Mouse (Mus musculus) CH12.LX (cell line): ENCODE measurements around the gene Gen1. TPM values are rescaled to one million over a fixed set of nuclear protein-coding genes. Genes with fewer than 3 reads are reported as not detected.

ENCODE experiments used
- DNase-seq: peaks from one replicate; pipeline ENCODE4 v3.0.0-alpha.2; 2013; ENCODE audit errors: extremely low read depth
- H3K27ac ChIP-seq: 2 replicates; pipeline ENCODE4 v1.5.1; 2012; ENCODE audit warnings: low read depth, mild to moderate bottlenecking, control low read depth, moderate library complexity; ENCODE audit not compliant: insufficient read depth
- H3K27me3 ChIP-seq: replicated peaks from 2 replicates; pipeline ENCODE3; 2012; ENCODE audit warnings: inconsistent platforms
- H3K36me3 ChIP-seq, 2 experiments: replicated peaks in 1 of 2; 2 replicates each; pipeline versions ENCODE3 to v1.6.1; 2012; ENCODE audit warnings: inconsistent platforms in 1 of 2, low read length in 1 of 2, mild to moderate bottlenecking in 1 of 2, mixed read lengths in 1 of 2, moderate library complexity in 1 of 2; ENCODE audit not compliant: control insufficient read depth in 1 of 2, insufficient read depth in 1 of 2
- H3K4me1 ChIP-seq, 2 experiments: 2 replicates each; pipeline ENCODE4 v1.6.1; 2012; ENCODE audit warnings: inconsistent platforms in 1 of 2, moderate library complexity in 1 of 2; ENCODE audit not compliant: insufficient read depth in 2 of 2, control insufficient read depth in 1 of 2
- H3K4me2 ChIP-seq: 2 replicates; pipeline ENCODE4 v1.6.1; 2012; ENCODE audit warnings: low read depth, mild to moderate bottlenecking, control low read depth; ENCODE audit not compliant: poor library complexity, insufficient read depth, severe bottlenecking
- H3K4me3 ChIP-seq, 3 experiments: fragments of 150-350 bp in 1 of 3; sonication (generic) in 1 of 3; replicated peaks in 1 of 3; 2 replicates each; pipeline versions ENCODE3 to v1.5.1; 2011 to 2012; ENCODE audit warnings: low read depth in 2 of 3, low read length in 2 of 3, mild to moderate bottlenecking in 2 of 3, moderate library complexity in 2 of 3, control low read depth in 1 of 3, improper control_type of control experiment in 1 of 3, inconsistent platforms in 1 of 3, mixed read lengths in 1 of 3; ENCODE audit not compliant: poor library complexity in 1 of 3
- H3K79me2 ChIP-seq: replicated peaks from 2 replicates; pipeline ENCODE4 v1.6.1; 2012; ENCODE audit warnings: mild to moderate bottlenecking, moderate library complexity; ENCODE audit not compliant: control insufficient read depth, poor library complexity, insufficient read depth, severe bottlenecking; ENCODE audit errors: extremely low read depth
- H3K9ac ChIP-seq: 2 replicates; pipeline ENCODE4 v1.6.1; 2012; ENCODE audit warnings: low read depth, mild to moderate bottlenecking, control low read depth, moderate library complexity; ENCODE audit not compliant: insufficient read depth
- H3K9me3 ChIP-seq: replicated peaks from 2 replicates; pipeline ENCODE3; 2012; ENCODE audit warnings: low read length, inconsistent platforms, mixed read lengths
- BHLHE40 ChIP-seq: IDR thresholded peaks from 2 replicates; pipeline ENCODE4 v1.6.1; 2011; ENCODE audit warnings: mild to moderate bottlenecking, low read depth, low read length, improper control_type of control experiment
- CHD1 ChIP-seq: IDR thresholded peaks from 2 replicates; pipeline ENCODE4 v1.6.1; 2012; ENCODE audit warnings: low read depth, low read length, improper control_type of control experiment, inconsistent platforms
- CHD2 ChIP-seq: IDR thresholded peaks from 2 replicates; pipeline ENCODE4 v1.6.1; 2011; ENCODE audit warnings: low read length, improper control_type of control experiment
- CTCF ChIP-seq, 2 experiments: IDR thresholded peaks in 1 of 2; conservative IDR thresholded peaks in 1 of 2; 2 replicates each; pipeline ENCODE4 v1.5.1; 2011 to 2012; ENCODE audit warnings: low read depth in 2 of 2, low read length in 2 of 2, improper control_type of control experiment in 1 of 2, inconsistent platforms in 1 of 2, mild to moderate bottlenecking in 1 of 2, moderate library complexity in 1 of 2
- E2F4 ChIP-seq: IDR thresholded peaks from 2 replicates; pipeline ENCODE4 v1.6.1; 2011; ENCODE audit warnings: low read depth, low read length, improper control_type of control experiment; ENCODE audit not compliant: insufficient replicate concordance
- ELF1 ChIP-seq: IDR thresholded peaks from 2 replicates; pipeline ENCODE4 v1.6.1; 2014; ENCODE audit warnings: low read depth, mild to moderate bottlenecking, inconsistent platforms, low read length, improper control_type of control experiment
- EP300 ChIP-seq: IDR thresholded peaks from 2 replicates; pipeline ENCODE4 v1.6.1; 2011; ENCODE audit warnings: low read length, improper control_type of control experiment
- ETS1 ChIP-seq: conservative IDR thresholded peaks from 2 replicates; pipeline ENCODE4 v1.6.1; 2012; ENCODE audit warnings: low read depth, mild to moderate bottlenecking, inconsistent platforms, low read length, improper control_type of control experiment, moderate library complexity
- HCFC1 ChIP-seq: IDR thresholded peaks from 2 replicates; pipeline ENCODE4 v1.6.1; 2012; ENCODE audit warnings: low read depth, mild to moderate bottlenecking, inconsistent platforms, low read length, improper control_type of control experiment
- MAFK ChIP-seq: IDR thresholded peaks from 2 replicates; pipeline ENCODE4 v1.6.1; 2011; ENCODE audit warnings: low read length, improper control_type of control experiment; ENCODE audit not compliant: insufficient replicate concordance
- MAX ChIP-seq: IDR thresholded peaks from 2 replicates; pipeline ENCODE4 v1.6.1; 2011; ENCODE audit warnings: low read length, improper control_type of control experiment
- MAZ ChIP-seq: IDR thresholded peaks from 2 replicates; pipeline ENCODE4 v1.6.1; 2012; ENCODE audit warnings: low read depth, mild to moderate bottlenecking, inconsistent platforms, low read length, improper control_type of control experiment, moderate library complexity
- NELFE ChIP-seq: IDR thresholded peaks from 2 replicates; pipeline ENCODE4 v1.6.1; 2011; ENCODE audit warnings: low read depth, low read length, improper control_type of control experiment
- NRF1 ChIP-seq: IDR thresholded peaks from 2 replicates; pipeline ENCODE4 v1.6.1; 2014; ENCODE audit warnings: low read depth, mild to moderate bottlenecking, inconsistent platforms, low read length, improper control_type of control experiment, moderate library complexity
- POLR2A ChIP-seq: IDR thresholded peaks from 2 replicates; pipeline ENCODE4 v1.6.1; 2011; ENCODE audit warnings: low read depth, mild to moderate bottlenecking, improper control_type of control experiment, low read length
- POLR2AphosphoS2 ChIP-seq: IDR thresholded peaks from 2 replicates; pipeline ENCODE4 v1.6.1; 2011; ENCODE audit warnings: low read depth, low read length, improper control_type of control experiment
- RCOR1 ChIP-seq: conservative IDR thresholded peaks from 2 replicates; pipeline ENCODE4 v1.6.1; 2012; ENCODE audit warnings: low read depth, mild to moderate bottlenecking, inconsistent platforms, low read length, improper control_type of control experiment
- SIN3A ChIP-seq: IDR thresholded peaks from 2 replicates; pipeline ENCODE4 v1.6.1; 2012; ENCODE audit warnings: low read length, improper control_type of control experiment, inconsistent platforms
- SMC3 ChIP-seq: IDR thresholded peaks from 2 replicates; pipeline ENCODE4 v1.6.1; 2011; ENCODE audit warnings: low read depth, low read length, improper control_type of control experiment
- TCF12 ChIP-seq: IDR thresholded peaks from 2 replicates; pipeline ENCODE4 v1.6.1; 2014; ENCODE audit warnings: low read depth, mild to moderate bottlenecking, inconsistent platforms, low read length, improper control_type of control experiment
- USF1 ChIP-seq: IDR thresholded peaks from 2 replicates; pipeline ENCODE4 v1.6.1; 2014; ENCODE audit warnings: low read depth, mild to moderate bottlenecking, inconsistent platforms, low read length, improper control_type of control experiment
- ZMIZ1 ChIP-seq: IDR thresholded peaks from 2 replicates; pipeline ENCODE4 v1.6.1; 2012; ENCODE audit warnings: low read depth, mild to moderate bottlenecking, inconsistent platforms, low read length, improper control_type of control experiment
- ZNF384 ChIP-seq: IDR thresholded peaks from 2 replicates; pipeline ENCODE4 v1.6.1; 2012; ENCODE audit warnings: low read depth, low read length, improper control_type of control experiment, inconsistent platforms
- dilution Hi-C: fragments of 300-500 bp; cut with MboI; formaldehyde crosslinking; loops from 2 replicates; pipeline ENCODE4 v1.14.3; 2020; ENCODE audit warnings: low sequenced_read_pairs; ENCODE audit not compliant: extremely low pct_unique_long_range_greater_than_20kb, extremely low pct_ligation_motif_present
- in situ Hi-C: fragments of 300-500 bp; cut with MboI; formaldehyde crosslinking; loops from 3 replicates; pipeline ENCODE4 v1.14.3; 2019; ENCODE audit warnings: low sequenced_read_pairs, low pct_ligation_motif_present, low pct_unique_long_range_greater_than_20kb, mixed read lengths
- polyA plus RNA-seq: library from polyadenylated mRNA; unstranded; fragments of >175 nt; gene quantifications from 2 replicates; pipeline ENCODE4 v1.2.1, GENCODE M21; 2012; ENCODE audit warnings: low read depth; ENCODE audit not compliant: insufficient read length
- total RNA-seq, 2 experiments: library from RNA; depleted of rRNA; stranded (reverse); fragments of 300-350 nt in 1 of 2; fragments of >200 nt in 1 of 2; gene quantifications; 2 replicates each; pipeline ENCODE4 v1.2.3; 2012 to 2014

The Gen1 gene
- total and polyA plus RNA-seq, 3 experiments = 13.2 to 15.3 (median 14.4) TPM

- dilution Hi-C loops = no loop called here
- no peaks in the 10 kb centered on the region for H3K36me3 ChIP-seq
Observed at GRCm38 (mm10) chr12:11224722-11225121, 40.9 kb downstream of the Gen1 start.

DNA sequence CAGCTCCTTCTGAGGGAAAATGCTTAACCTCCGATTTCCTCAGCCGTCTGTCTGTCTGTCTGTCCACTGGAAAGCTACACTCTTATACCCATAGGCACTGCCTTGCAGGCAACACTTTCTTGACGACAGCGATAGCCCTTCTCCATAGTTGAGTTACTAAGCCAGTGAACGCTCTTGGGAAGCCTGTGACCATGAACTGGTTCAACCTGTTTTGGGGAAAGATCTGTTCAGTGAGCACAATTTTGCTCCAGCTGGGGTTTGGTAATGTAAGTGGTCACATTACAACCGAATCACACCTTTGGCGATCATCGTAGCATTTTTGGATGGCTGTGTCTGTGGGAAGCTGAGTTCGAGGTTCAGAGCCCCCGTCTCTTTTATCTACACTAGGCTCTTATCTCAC lies 42.5 kb downstream of the Gen1 start:
- Histone ChIP-seq H3K4me1 (peaks cover 0 to 33% of the 10 kb centered on the region in 2 experiments; a peak in 2 of 4 replicates), H3K4me3 (no peak overlapping the region), H3K4me2 (no peak overlapping the region), H3K9me3 (no peaks in the 10 kb centered on the region), H3K27ac (no peak overlapping the region), H3K79me2 (no peaks in the 10 kb centered on the region), H3K36me3 (no peaks in the 10 kb centered on the region), H3K27me3 (no peaks in the 10 kb centered on the region), H3K9ac (no peak overlapping the region)
- in situ Hi-C loops (no loop called here), dilution Hi-C loops (no loop called here)
- TF ChIP-seq CHD1 = no peak
- TF ChIP-seq ZNF384 = no peak
- no peak for TF ChIP-seq ELF1
- TF ChIP-seq SIN3A = no peak
- TF ChIP-seq ZMIZ1 = no peak
- no peak for TF ChIP-seq MAZ
- no peak for TF ChIP-seq CTCF (conservative IDR thresholded peaks at IDR 0.05 in 1 of 2, IDR thresholded peaks at IDR 0.05 in 1 of 2; ENCODE audit: low read depth in 2 of 2, low read length in 2 of 2)
- TF ChIP-seq POLR2A = no peak
- no peak for TF ChIP-seq EP300
- no peak for TF ChIP-seq MAX
- no peak for TF ChIP-seq SMC3
- TF ChIP-seq E2F4 = no peak
- TF ChIP-seq POLR2AphosphoS2 = no peak
- no peak for TF ChIP-seq NRF1
- DNase-seq = no peak

More at GRCm38 (mm10) chr12:11224722-11225121, 40.9 kb downstream of the Gen1 start:
- no peaks in the 10 kb centered on the region for H3K79me2 ChIP-seq
- H3K27ac ChIP-seq = no peak overlapping the region
- TF ChIP-seq ELF1 = no peak
- TF ChIP-seq ZNF384 = no peak
- no peak for TF ChIP-seq EP300
- TF ChIP-seq MAFK = no peak
- no peak for TF ChIP-seq CHD1
- TF ChIP-seq RCOR1 = no peak
- no peak for TF ChIP-seq ETS1
- TF ChIP-seq BHLHE40 = no peak
- TF ChIP-seq TCF12 = no peak
- no peak for TF ChIP-seq CHD2
- TF ChIP-seq NELFE = no peak
- no peak for TF ChIP-seq MAZ
- no peak for TF ChIP-seq HCFC1
- TF ChIP-seq USF1 = no peak
- DNase-seq = no peak
- H3K4me3 ChIP-seq = no peak overlapping the region
- peaks cover 0 to 17% of the 10 kb centered on the region in 2 experiments; a peak in 2 of 4 replicates for H3K4me1 ChIP-seq
- H3K4me2 ChIP-seq = no peak overlapping the region
- no peaks in the 10 kb centered on the region for H3K27me3 ChIP-seq
- H3K9ac ChIP-seq = no peak overlapping the region
- H3K9me3 ChIP-seq = no peaks in the 10 kb centered on the region
- in situ Hi-C loops = no loop called here
